Mouse (Mus musculus) small intestine, adult 2 months (tissue): ENCODE measurements around the gene Lbh. TPM values are rescaled to one million over a fixed set of nuclear protein-coding genes. Genes with fewer than 3 reads are reported as not detected.

Source experiments
- H3K27ac ChIP-seq: fragments of 200-500 bp; 2 replicates; pipeline ENCODE4 v1.5.1; 2012; ENCODE audit warnings: low read depth, low read length, control low read depth, inconsistent platforms; ENCODE audit not compliant: insufficient read depth
- H3K27me3 ChIP-seq: fragments of 200-500 bp; 2 replicates; pipeline ENCODE4 v1.6.1; 2012; ENCODE audit warnings: mild to moderate bottlenecking, moderate library complexity, low read length, inconsistent platforms; ENCODE audit not compliant: control insufficient read depth, insufficient read depth
- H3K36me3 ChIP-seq: fragments of 200-500 bp; 2 replicates; pipeline ENCODE4 v1.6.1; 2012; ENCODE audit warnings: mild to moderate bottlenecking, low read length, control low read depth, inconsistent platforms; ENCODE audit not compliant: control insufficient read depth, insufficient read depth
- H3K4me1 ChIP-seq: fragments of 200-500 bp; 2 replicates; pipeline ENCODE4 v1.6.1; 2012; ENCODE audit warnings: low read length, inconsistent platforms, mixed read lengths; ENCODE audit not compliant: control insufficient read depth, insufficient read depth, insufficient read length
- H3K4me3 ChIP-seq: fragments of 200-500 bp; 2 replicates; pipeline ENCODE4 v1.5.1; 2012; ENCODE audit warnings: low read depth, mild to moderate bottlenecking, control low read depth, inconsistent platforms, low read length, moderate library complexity
- CTCF ChIP-seq: fragments of 200-500 bp; IDR thresholded peaks from 2 replicates; pipeline ENCODE4 v1.5.1; 2012; ENCODE audit warnings: low read depth, mild to moderate bottlenecking, control low read depth, inconsistent platforms, low read length, moderate library complexity, mixed read lengths; ENCODE audit not compliant: insufficient replicate concordance, insufficient read length; ENCODE audit errors: extremely low read depth
- POLR2A ChIP-seq: fragments of 200-500 bp; IDR thresholded peaks from 2 replicates; pipeline ENCODE4 v1.6.1; 2012; ENCODE audit warnings: low read depth, mild to moderate bottlenecking, control low read depth, inconsistent platforms, low read length, moderate library complexity
- WGBS: fragments of 180-500 bp; shearing (Covaris S2); methylation state at CpG from one replicate; pipeline ENCODE4 v1.1.7; 2018; 5-methylcytosine and 5-hydroxymethylcytosine counted together
- polyA plus RNA-seq: library from polyadenylated mRNA; depleted of rRNA; stranded (reverse); fragments of >200 nt; gene quantifications from 2 replicates; pipeline ENCODE4 v1.2.3, GENCODE M21; 2012

Lbh gene
- polyA plus RNA-seq, 1 experiment = 49.3 TPM

DNA sequence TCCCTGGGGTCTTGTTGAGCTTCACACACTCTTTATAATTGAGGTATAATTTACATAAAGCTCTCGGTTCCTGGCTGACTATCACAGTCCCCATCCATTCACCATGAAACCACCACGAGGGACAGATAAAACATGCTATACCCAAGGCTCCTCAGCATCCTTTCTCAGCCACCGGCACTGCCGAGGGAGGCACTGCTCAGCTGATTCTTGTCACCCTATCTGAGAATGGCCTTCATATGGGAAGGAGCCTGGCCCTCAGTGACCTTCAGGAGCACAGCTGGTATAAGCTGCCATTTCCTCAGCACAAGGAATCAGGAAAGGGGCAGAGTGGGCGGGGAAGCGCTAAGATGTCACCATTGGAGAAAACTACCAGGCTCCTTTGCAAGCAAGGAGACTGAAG, 33.2 kb downstream of the Lbh start:
- H3K4me1 ChIP-seq = peaks cover 2% of the 10 kb centered on the region; the same call in 1 of the 2 replicates
- no peaks in the 10 kb centered on the region for H3K36me3 ChIP-seq
- TF ChIP-seq POLR2A = no peak
- no peak for TF ChIP-seq CTCF
- no peak overlapping the region for H3K4me3 ChIP-seq
- H3K27ac ChIP-seq = no peak overlapping the region
- no peaks in the 10 kb centered on the region for H3K27me3 ChIP-seq
- 83% methylated on average over 6 of the region's 6 CpGs for WGBS

DNA sequence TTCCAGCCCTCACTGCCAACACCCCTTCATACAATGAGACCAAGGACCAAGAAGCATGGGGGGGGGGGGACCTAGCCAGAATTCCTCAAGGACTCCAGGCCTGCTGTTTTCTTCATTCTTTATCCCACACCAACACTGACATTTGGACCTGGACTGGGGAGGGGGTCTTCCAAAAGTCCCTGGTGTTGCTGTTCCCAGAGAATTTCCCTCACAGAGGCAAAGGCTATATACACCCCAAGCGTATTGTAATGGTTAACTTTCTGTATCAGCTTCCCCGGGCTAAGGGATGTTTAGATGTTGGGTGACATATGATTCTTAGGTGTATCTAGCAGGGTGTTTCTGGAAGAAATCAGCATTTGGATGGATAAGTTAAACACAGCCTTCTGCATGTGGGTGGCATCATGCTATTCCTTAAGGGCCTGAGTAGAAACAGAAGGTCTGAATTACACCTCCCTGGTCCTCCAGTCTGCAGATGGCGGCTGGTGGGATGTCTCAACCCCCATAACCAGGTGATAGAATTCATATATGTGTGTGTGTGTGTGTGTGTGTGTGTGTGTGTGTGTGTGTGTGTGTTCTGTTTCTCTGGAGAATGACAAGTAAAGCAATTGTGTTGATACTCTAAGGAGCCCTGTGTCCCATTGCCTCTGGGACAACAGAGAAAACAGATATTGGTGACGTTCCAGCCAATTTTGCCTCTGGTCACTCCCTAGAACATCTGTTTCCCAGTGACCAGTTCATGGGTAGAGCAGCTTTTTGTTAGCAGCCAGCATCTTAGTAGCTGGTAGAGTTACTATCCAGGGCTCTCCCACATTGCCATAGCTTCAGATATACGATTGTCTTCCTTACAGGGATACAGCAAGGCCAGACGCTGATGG, 35.9 kb downstream of the Lbh start:
- H3K4me1 ChIP-seq = peaks cover 5% of the 10 kb centered on the region
- H3K4me3 ChIP-seq = no peak overlapping the region
- TF ChIP-seq POLR2A (no peak), CTCF (no peak)
- WGBS = 90% methylated on average over 6 of the region's 6 CpGs
- H3K36me3 ChIP-seq = no peaks in the 10 kb centered on the region
- no peak overlapping the region for H3K27ac ChIP-seq
- H3K27me3 ChIP-seq = no peaks in the 10 kb centered on the region

GRCm38 (mm10) chr17:72955534-72955933, 37.4 kb downstream of the Lbh start:
- Histone ChIP-seq H3K4me3 (no peak overlapping the region), H3K4me1 (peaks cover 5% of the 10 kb centered on the region), H3K27ac (no peak overlapping the region), H3K27me3 (no peaks in the 10 kb centered on the region), H3K36me3 (no peaks in the 10 kb centered on the region)
- WGBS = 41% methylated on average over 2 of the region's 2 CpGs
- no peak for TF ChIP-seq CTCF

DNA sequence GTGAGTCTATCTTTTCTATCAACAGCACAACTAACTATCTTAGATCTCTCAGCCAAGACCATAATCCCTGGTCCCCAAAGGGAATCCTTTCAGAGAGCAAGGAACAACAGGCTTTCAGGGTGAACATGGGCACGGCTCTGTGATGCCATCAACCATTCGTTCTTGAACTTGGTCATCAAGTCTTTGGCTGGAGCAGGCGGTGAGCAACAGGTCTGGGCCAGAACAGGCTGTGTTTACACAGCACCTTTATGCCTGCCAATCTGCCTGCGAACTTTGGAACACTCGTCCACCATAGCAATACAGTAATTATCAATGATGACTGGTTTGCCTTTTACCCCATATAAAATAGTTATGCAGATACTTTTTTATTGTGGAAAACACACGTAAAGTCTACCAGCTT, 38.9 kb downstream of the Lbh start:
- Histone ChIP-seq H3K27ac (no peak overlapping the region), H3K4me1 (peaks cover 5% of the 10 kb centered on the region), H3K27me3 (no peaks in the 10 kb centered on the region), H3K4me3 (no peak overlapping the region), H3K36me3 (no peaks in the 10 kb centered on the region)
- TF ChIP-seq CTCF = no peak
- WGBS = 21% methylated on average over 6 of the region's 6 CpGs

DNA sequence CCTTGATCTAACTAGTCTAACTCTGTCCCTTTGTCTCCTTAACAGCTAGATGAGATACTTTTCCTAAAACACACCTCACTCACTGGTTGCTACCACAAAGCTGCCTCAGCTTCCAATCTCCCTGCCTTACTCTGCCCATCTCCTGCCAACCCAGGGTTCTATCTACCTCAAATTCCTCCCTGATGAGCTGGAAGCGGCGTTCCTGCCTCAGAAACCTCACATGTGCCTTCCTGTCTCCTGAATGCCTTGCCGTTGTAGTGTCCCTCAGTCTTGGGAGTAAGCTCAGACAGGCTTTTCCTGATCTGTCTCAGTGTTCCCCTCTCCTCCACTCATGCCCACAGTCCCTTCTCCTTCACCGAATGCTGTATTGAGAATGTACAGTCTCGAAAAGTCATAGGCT, 40.8 kb downstream of the Lbh start:
- Histone ChIP-seq H3K4me1 (peaks cover 5% of the 10 kb centered on the region), H3K27ac (no peak overlapping the region), H3K27me3 (no peaks in the 10 kb centered on the region), H3K4me3 (no peak overlapping the region), H3K36me3 (no peaks in the 10 kb centered on the region)
- 91% methylated on average over 5 of the region's 5 CpGs for WGBS
- no peak for TF ChIP-seq CTCF
- no peak for TF ChIP-seq POLR2A

DNA sequence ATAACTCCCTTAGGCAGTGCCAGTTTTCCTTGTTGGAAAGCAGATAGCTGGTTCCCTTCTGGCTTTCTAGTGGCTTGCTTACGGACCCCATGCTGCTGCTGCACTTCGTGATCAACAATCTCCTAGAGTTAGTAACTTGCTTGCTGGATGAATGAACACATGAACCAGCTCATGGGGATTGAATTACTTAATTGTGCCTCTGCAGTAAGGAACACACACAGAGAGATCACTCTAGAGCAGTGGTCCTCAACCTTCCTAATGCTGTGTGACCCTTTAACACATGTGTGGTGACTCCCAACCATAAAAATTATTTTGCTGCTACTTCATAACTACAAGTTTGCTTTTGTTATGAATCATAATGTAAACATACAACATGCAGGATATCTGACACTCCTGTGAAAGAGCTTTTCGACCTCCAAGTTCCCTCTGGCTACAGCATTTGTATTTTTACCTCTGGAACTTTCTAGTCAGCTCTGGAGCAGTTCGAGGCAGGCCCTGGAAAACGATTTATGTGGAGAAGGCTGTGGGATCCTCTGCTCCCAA, 41.5 kb downstream of the Lbh start:
- no peak overlapping the region for H3K27ac ChIP-seq
- H3K4me3 ChIP-seq = no peak overlapping the region
- H3K4me1 ChIP-seq = peaks cover 5% of the 10 kb centered on the region
- no peaks in the 10 kb centered on the region for H3K27me3 ChIP-seq
- TF ChIP-seq CTCF (no peak), POLR2A (no peak)
- 61% methylated on average over 5 of the region's 5 CpGs for WGBS
- H3K36me3 ChIP-seq = no peaks in the 10 kb centered on the region

DNA sequence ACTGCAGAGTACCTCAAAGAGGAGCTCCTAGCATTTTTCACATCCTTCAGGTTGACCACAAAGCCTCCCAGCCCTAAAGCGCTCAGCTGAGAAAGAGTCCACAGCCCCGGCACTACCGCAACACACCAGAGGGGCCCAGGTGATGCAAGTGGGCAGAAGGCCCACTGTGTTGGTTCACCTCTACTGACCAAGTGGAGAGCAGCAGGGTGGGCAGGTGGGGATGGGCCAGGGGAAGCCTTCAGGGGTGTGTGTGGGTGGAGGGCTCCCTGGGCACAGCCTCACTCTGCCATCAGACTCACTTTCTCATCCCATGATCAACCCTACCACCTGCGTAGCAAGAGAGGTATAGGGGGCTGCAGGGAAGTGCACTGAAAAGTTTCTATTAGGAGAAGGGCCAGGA, 42.1 kb downstream of the Lbh start:
- peaks cover 5% of the 10 kb centered on the region for H3K4me1 ChIP-seq
- WGBS = 90% methylated on average over 4 of the region's 4 CpGs
- H3K27ac ChIP-seq = no peak overlapping the region
- H3K36me3 ChIP-seq = no peaks in the 10 kb centered on the region
- no peak for TF ChIP-seq POLR2A
- no peak for TF ChIP-seq CTCF
- H3K27me3 ChIP-seq = no peaks in the 10 kb centered on the region
- no peak overlapping the region for H3K4me3 ChIP-seq
